Mouse (Mus musculus) urinary bladder, postnatal 10 days (tissue): ENCODE results near the gene Ccdc105.
A peak's percentile ranks its signal among the peaks of the same experiment; 100 is the strongest.

ENCODE experiments used
- DNase-seq: peaks from one replicate; pipeline ENCODE4 v3.0.0; 2022; ENCODE audit warnings: low spot score

Ccdc105 gene

DNA sequence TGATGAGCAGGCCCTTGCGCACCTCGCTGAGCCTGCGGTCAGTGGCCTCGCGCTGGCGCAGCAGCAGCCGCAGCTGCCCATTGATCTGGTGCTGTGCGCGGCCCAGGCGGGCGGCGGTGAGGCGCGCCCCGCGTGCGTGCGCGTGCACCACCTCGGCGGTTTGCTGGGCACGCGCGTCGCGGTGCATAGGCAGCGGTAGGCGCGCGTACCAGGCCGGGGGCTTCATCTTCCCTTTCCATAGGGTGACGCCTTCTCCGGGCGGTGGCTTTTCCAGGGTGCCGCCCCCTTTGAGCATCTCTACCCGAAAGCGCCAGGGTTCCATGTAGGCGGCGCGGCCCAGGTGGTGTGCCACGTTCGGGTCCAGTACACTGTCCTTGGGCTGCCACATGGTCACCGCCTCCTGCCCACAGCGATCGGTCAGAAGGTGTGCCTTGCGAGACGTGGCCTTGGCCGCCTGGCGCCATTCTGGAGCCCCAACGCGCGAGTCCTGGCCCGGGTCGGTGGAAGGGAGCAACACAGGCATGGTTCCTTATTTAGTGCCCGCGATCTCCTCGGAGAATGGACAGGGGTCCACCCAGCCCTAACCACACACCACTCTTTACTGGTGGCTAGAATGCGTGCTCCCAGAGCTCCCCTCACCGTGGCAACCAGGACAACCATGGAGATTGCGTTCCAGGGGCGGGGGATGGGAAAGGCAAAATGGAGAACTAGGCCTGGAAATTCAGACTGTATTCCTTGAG lies at the start of gene Ccdc105:
Gene Ccdc105 (minus strand): TSS at position 614 of the 740 bp plus-strand sequence.
- no peak for DNase-seq

DNA sequence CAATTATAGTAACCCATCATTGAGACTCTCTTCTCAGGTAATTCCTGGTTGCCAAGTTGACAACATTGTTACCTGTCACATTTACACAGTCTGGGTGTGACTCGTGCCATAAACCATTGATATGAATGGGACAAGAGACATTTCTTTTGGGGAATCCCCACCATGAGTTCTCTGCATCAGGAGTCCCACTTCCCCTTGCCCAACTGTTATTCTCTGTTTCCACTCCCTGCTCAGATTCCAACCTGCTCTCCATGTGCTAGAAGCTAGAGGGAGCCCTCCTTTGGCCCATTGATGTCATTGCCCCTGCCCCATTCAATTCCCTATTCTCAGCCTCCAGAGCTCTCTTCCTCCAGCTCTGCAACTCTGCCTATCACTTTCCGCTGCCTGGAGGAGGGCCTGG lies 48.6 kb upstream of the Ccdc105 start:
- no peak for DNase-seq

DNA sequence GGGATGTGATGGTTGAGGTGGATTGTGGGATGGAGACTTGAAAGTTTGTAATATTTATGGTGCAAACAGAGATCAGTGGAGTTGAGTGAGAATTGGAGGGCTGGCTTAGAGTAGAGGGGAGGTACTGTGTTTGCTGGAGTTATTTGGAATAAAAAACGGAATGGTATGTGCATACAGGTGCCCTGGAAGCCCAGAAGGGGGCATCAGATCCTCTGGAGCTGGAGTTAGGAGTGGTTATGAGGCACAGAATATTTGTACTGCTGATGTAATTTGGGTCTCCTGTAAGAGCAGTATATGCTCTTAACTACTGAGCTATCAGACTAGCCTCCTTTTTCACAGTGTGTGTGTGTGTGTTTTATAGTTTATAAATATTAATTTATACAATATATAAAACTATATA lies 37.7 kb upstream of the Ccdc105 start:
- no peak for DNase-seq

DNA sequence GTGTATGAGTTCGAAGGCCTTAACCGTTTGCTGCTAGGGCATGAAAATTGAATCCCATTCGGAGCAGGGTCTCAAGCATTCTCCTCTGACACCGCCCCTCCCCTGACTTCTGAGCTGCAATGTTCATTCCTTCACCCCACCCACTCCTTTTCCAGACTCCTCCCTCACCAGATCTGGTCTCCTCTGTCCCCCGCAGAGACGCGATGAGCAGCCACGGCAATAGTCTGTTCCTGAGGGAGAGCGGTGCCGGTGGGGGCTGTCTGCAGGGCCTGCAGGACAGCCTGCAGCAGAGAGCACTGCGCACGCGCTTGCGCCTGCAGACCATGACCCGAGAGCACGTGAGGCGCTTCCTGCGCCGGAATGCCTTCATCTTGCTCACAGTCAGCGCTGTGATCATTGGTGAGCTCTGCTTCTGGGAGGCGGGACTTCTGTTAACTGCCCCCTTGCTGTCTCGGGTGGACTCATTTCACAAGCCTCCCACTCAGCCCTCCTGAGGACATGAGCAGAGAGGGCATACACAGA lies 34.8 kb upstream of the Ccdc105 start:
- peak; percentile 21 for DNase-seq

DNA sequence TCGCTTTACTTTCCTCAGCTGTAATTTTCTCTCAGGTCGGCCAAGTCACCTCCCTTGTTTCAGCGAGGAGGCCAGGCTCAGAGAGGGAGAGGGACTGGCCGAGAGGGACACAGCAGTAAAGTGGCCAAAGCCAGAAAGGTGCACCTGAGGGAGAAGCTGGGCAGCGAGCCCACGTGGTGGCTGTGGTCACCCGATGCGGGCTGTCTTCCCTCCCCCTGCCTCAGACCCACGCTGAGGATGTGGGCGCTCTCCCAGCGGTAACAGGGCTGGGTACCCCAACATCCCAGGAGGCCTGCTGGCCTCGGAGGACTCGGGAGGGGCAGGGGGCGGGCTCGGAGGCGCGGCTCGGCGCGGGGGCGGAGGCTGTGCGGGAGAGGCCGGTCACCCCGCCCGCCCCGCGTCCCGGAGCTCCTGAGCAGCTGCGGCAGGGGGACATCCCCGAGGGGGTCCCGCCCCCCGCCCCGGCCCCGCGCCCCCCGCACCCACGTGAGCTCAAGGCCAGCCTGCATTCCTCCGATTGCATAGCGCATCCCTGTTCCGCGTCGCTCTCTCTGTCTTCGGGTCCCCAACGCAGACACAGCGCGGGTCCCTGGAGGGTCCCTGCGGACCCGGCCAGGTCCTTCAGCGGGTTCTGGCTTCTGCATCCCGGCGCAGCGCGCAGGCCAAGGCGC lies 27.3 kb upstream of the Ccdc105 start, which contains the start of gene Slc1a6:
Gene Slc1a6 (plus strand): TSS at position 516 of the 671 bp plus-strand sequence.
- DNase-seq = no peak

DNA sequence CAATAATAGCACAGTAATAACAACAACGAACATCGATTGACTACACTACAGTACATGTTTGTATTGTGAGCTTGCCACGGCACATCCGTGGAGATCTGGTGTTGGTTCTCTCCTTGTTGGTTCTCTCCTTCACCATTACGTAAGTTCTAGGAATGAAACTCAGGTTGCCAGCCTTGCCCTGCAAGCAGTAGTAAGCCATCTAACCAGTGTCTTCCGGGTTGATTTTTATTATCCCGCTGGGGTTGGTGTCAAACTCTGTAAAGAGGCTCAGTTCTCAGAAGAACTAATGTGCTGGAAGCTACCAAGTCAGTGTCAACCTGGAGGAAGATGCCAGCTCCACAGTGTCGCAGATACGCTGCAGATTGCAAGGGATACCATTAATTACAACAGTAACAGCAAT lies 26.7 kb upstream of the Ccdc105 start:
- no peak for DNase-seq

DNA sequence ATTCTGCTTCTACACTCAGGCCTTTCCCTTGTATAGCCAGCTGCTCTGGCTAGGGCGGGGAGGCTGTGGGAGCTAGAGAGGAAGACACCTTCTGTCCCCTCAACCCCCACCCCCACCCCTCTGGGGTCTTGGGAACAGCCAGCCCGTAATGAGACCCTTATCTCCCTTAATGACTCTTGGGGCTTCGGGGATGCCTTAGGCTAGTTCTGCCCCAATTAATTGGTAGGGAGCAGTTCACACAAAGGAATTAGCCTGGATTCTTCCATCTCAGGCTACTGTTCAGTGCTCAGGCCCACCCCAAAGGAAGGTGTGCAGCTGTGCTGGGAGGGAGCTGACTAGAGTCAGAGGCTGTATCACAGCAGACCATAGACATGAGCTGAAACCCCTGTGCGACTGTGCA lies 23.0 kb upstream of the Ccdc105 start:
- DNase-seq = no peak

DNA sequence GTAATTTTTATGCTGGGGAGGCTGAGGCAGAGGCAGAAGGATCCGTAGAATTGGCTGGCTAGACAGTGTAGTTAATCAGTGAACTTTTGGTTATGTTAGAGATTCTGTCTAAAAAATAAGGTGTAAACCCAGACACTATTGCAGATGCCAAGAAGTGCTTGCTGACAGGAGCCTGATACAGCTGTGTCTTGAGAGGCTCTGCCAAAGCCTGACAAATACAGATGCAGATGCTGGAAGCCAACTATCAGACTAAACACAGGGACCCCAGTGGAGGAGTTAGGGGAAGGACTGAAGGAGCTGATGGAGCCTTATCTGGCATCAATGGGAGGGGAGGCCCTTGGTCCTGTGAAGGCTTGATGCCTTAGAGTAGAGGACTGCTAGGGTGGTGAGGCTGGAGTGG lies 12.7 kb upstream of the Ccdc105 start:
- DNase-seq = no peak

DNA sequence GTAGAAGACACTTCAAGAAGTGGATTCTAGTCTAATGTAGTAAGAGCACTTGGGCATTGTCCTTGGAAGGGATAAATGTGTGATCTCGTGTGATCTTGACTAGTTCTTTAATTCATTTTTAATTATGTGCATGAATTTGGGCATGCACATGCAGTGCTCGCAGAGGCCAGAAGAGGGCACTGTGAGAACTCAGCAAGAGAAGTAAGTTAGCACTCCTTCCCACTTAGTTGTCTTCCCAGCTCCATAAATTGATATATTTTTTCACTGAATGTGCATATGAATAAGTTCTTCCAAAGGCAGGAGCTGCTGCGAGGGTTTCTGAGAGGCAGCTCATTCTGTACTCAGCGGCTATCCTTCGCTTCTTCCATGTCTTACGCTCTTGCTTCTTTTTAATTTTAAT lies 3.2 kb upstream of the Ccdc105 start:
- peak; percentile 29 for DNase-seq

DNA sequence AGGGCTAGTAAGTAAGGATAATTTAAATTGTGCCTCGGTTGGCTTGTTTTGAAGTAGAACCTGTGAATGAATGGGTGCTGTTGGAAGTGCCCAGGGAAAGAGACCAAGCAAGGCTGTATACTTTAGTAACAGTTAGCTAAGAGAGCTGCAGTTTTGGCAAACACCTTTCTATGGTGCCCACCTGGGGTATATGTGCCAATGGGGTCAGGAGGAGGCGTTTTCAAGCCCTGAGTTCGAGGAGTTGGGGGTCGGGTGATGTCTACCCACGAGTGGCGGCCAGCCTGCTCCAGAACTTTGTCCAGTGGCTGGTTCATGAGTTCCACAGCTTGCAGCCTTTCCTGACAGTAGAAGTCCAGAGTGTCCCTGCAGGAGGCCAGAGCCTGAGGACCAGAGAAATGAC lies 3.9 kb downstream of the Ccdc105 start:
- no peak for DNase-seq

DNA sequence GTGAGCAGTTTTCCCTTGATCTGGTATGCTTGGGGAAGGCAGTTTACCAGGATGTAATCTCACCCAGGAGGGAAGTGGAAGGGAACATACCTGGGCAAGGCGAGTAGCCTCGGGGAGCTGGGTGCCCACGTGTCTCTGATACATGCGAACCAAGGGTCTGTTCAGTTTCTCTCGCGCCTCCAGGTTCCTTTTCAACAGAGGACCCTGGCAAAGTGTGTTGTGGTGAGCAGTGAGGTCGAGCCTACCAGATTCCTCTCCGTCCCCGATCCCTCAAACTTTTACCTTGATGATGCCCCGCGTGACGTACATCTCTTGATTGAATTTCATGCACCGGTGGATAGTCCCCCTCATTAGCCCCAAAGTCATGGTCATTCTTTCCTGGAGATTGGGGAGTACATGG lies 4.7 kb downstream of the Ccdc105 start:
- DNase-seq = no peak

DNA sequence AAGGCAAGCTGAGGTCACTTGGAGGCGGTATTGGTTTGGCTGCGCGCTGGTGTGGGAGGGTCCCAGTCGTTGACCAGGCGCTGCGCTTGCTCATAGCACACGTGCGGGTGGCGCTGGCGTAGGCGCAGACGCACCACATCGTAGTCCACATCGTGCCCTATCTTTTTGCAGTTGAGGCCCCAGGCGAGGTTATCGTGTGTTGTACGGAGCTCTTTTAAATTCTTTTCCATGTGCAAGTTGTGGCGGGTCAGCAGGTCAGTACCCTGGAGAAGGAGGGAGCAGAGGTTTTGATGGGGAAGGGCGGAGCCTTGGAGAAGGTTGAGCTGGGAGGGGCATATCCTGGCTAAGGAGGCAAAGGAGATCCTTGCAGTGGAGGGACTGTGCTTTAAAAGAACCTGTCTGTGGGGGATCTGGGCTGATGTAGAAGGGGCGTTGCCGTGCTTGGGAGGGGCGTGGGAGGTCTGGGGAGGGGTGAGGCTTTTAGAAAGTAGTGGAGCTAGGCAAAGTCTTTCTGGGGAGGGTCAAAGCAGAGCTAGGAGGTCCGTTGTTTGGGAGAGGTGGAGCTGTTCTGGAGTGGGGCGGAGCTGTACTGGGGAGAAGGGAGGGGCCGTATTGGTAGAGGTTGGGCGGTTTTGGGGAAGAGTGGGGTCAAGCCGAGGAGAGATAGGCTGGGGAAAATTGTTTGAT lies 5.7 kb downstream of the Ccdc105 start:
- no peak for DNase-seq

DNA sequence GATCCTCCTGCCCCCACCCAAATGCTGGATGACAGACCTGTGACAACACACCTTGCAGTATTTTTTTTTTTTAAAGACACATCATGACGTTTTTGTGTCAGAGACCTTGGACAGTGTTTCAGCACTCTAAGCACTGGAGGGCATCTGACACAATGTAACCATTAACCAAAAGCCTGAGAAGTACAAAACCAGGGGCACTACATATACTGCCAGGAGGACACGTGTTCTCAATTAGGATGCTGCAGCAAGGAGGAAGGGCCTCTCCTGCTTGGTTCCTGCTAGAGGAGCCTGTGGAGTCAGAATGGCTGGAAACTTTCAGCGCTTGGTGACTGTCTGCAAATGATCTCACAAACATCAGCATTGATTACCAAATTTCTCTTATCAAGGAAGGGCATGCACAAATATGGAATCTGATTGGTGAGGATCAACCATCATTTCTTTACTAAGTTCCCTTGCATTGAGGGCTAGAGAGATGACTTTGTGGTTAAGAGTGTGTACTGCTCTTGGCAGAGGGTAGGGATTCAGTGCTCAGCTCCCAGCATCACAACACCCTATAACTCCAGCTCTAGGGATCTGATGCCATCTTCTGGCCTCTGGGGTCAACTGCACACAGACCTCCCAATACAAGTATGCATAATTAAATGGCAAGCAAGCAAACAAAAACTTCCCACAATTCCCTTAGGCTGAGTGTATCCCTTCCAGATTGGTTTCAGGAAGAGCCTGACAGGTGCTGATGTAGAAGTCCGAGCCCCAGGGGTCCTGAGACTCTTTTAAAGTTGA lies 7.2 kb downstream of the Ccdc105 start:
- no peak for DNase-seq

DNA sequence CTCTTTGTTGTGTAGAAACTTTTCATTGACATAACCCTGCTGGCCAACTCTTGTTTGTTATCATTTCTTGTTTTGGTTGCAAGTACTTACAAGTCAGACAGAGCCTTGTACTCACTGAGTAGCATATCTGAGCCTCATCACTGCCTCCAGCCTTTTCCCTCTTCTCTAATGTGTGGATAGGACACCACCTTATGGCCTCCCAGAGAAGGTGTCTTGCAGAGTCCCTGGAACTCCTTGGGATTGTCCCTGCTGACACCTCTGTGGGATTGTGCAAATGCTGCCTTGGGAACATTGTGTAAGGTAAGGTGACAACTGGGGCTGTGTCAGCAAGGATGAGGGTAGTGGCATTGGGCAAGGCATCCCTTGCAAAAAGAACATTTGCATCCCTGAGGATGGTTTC lies 9.1 kb downstream of the Ccdc105 start:
- no peak for DNase-seq

DNA sequence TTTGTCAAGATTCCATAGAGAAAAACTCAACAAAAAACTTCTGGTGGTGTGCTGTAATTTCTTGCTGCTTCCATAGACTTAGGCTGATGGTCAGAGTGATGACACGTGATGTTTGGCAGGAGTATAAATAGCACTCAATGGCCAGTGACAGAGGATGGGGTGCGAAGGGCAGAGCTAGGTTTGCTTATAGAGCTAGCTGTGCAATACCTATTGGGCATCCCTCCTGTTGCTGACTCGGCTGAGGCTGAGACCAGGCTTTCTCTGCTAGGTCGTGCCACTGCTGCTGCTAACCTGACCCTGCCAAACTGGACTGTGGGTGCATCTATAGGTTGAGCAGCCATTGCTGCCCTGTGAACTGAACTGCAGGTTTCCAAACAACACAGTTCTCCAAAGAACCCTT lies 13.0 kb downstream of the Ccdc105 start:
- no peak for DNase-seq

DNA sequence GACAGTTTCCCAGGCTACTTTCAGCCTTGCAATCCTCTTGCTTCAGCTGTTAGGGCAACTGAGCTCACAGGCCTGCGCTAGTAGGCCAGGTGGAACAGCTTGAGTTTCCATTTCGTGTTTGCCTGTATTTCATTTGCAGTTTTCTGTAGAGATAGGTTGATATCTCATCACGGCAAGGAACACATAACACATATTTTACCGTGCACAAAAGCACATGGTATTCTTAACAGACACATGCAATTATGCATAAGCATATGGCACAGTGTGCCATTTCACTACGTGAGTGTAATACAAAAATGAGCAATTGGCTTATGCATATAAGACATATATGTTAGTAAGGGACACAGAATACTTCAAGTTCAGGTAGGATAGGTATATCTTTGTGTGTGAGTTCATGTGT lies 25.0 kb downstream of the Ccdc105 start:
- no peak for DNase-seq

DNA sequence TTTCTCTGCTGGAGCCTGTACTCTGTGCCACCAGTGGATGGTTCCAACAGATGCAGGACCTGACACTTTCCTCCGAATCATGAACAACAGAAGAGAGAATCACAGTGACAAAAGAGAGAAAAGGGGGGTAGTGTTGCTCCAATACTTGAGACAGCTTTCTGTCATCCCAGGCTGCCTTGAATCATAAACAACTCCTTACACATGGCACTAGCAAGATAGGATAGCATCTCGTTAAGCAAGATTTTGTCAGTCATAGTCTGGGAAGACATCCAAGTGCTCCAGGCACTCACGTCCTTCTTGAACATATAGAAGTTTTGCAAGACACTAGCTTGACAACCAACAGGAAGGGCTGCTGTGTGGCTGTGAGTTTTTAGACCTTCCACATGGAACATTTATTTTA lies 25.8 kb downstream of the Ccdc105 start:
- DNase-seq = no peak

DNA sequence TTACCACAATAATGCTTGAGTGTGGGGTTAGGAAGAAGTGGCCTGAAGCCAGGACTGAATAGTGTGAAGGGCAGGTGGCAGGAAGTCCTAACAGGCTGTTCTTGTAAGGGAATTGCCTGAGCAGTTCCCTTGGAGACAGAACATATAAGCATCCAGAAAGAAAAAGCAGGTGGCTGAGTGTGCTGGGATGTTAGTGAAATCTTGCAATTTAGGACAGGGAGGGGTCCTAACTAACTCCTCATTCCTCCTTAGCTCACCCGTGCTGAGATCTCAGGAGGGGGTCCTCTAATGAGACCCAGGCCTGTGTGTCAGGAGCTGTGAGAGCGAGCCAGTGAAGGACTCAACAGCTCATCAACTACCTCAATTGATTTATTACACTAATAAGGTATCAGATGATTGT lies 29.4 kb downstream of the Ccdc105 start:
- no peak for DNase-seq

DNA sequence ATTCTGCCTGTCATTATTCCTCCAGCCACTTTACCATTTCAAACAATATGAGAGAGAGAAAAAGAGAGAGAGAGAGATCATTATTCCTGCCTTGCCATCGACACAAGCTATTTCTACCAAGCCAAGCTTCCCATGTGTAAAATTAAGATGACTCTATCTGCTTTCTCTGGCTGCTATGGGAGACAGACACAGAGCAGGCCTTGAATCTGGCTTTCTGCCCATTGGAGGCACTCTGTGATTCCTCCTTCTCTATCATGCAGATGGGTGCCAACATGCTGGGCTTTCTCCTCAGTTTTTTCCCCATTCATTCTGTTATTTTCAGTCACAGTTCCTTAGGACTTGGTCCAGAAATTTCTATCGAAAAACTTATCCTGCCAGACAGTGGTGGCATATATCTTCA lies 30.2 kb downstream of the Ccdc105 start:
- no peak for DNase-seq

DNA sequence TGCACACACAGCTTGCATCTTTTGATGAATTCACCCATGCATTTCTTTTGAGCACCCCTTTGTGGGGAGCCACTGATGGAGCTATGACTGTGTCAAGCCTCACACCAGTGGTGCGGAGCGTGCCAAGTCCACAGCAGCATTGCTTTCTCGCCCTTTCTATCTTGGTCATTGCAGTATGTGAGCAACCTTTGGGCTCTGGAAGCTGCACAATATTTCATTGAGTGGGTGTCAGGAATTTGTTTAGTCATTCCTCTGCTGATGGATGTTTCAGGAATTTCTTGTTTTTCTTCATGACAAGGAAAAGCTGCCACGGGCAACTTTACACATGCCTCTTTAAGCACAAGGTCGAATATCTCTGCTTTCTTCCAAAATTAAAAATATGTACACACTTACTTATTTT lies 30.8 kb downstream of the Ccdc105 start:
- DNase-seq = no peak

DNA sequence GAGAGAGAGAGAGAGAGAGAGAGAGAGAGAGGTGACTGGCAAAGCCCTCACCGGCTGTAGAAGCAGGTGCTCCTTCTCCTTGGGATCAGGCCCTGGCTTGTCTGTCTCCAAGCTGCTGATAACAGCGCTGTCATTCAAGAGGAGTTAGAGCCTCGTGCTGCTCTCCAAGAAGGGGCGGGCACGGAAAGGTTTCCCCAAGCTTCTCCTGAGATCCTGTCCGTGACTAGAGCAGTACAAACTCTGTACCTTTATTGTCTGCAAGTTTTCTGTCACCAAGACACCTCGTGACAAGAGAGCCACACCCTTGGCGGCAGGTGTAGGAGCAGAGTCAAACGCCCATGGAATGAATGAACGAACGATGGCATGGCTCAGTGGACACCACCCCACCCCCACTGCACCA lies 34.8 kb downstream of the Ccdc105 start, which contains the start of gene Casp14:
Gene Casp14 (minus strand): TSS at position 239 of the 400 bp plus-strand sequence.
- DNase-seq = no peak

DNA sequence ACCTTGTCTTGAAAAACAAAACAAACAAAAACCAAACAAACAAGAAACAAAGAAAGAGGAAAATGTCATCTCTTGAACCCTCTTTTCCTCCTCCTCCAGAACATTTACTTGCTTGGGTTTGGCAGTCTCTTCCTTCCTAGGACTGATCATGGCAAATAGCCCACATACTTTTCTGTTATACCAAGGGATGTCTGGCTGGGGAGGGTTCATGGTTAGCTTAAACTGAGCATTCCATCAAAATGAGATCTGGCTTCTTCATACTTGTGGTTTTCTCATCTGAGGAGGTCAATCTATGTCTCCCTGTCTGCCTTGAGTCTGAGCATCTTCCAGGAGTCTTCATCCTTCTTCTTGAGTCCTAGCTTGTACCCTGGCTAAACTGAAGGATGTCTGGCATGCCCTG lies 36.6 kb downstream of the Ccdc105 start:
- no peak for DNase-seq
